Mouse (Mus musculus): ENCODE results near the gene Nek5. TPM values are rescaled to one million over a fixed set of nuclear protein-coding genes. Genes with fewer than 3 reads are reported as not detected.

The Nek5 gene
- polyA plus RNA-seq (2014; fragmentation: Illumina TruSeq; extraction: RNeasy Lipid Tissue Mini Kit (QIAGEN cat#74804); ENCODE audit: low read depth, low replicate concordance): 4.3 TPM

GRCm38 (mm10) chr8:22124220-22125152 lies at the start of gene Nek5:
Gene Nek5 (minus strand): TSS chr8:22125053.

GRCm38 (mm10) chr8:22166080-22166603 lies 41.3 kb upstream of the Nek5 start, which contains the start of gene Nek3:
Gene Nek3 (minus strand): TSS chr8:22166435.

GRCm38 (mm10) chr8:22060446-22060889 lies 64.4 kb downstream of the Nek5 start, which contains the start of gene Alg11:
Gene Alg11 (plus strand): TSS chr8:22060721.

GRCm38 (mm10) chr8:22059821-22060445 lies 64.9 kb downstream of the Nek5 start, which contains the start of gene Atp7b:
Gene Atp7b (minus strand): TSS chr8:22060305.

Other genes with a start within 250 kb of the Nek5 start
- not detected for gene Defb9, start 239.6 kb downstream of the Nek5 start, polyA plus RNA-seq (2014; fragmentation: Illumina TruSeq; extraction: RNeasy Lipid Tissue Mini Kit (QIAGEN cat#74804); ENCODE audit: low read depth, low replicate concordance)
- 9.1 TPM for gene Defb11, start 218.6 kb downstream of the Nek5 start, polyA plus RNA-seq (2014; fragmentation: Illumina TruSeq; extraction: RNeasy Lipid Tissue Mini Kit (QIAGEN cat#74804); ENCODE audit: low read depth, low replicate concordance)
- gene Defb15, start 192.3 kb downstream of the Nek5 start, polyA plus RNA-seq (2014; fragmentation: Illumina TruSeq; extraction: RNeasy Lipid Tissue Mini Kit (QIAGEN cat#74804); ENCODE audit: low read depth, low replicate concordance): not detected
- not detected for gene Defb35, start 186.7 kb downstream of the Nek5 start, polyA plus RNA-seq (2014; fragmentation: Illumina TruSeq; extraction: RNeasy Lipid Tissue Mini Kit (QIAGEN cat#74804); ENCODE audit: low read depth, low replicate concordance)
- gene Defb13, start 178.3 kb downstream of the Nek5 start, polyA plus RNA-seq (2014; fragmentation: Illumina TruSeq; extraction: RNeasy Lipid Tissue Mini Kit (QIAGEN cat#74804); ENCODE audit: low read depth, low replicate concordance): not detected
- gene Fam90a1a, start 166.3 kb downstream of the Nek5 start, polyA plus RNA-seq (2014; fragmentation: Illumina TruSeq; extraction: RNeasy Lipid Tissue Mini Kit (QIAGEN cat#74804); ENCODE audit: low read depth, low replicate concordance): not detected
- gene Ccdc70, start 155.3 kb downstream of the Nek5 start, polyA plus RNA-seq (2014; fragmentation: Illumina TruSeq; extraction: RNeasy Lipid Tissue Mini Kit (QIAGEN cat#74804); ENCODE audit: low read depth, low replicate concordance): not detected
- gene Atp7b, start 64.7 kb downstream of the Nek5 start, polyA plus RNA-seq (2014; fragmentation: Illumina TruSeq; extraction: RNeasy Lipid Tissue Mini Kit (QIAGEN cat#74804); ENCODE audit: low read depth, low replicate concordance): 0.36 TPM
- 26.7 TPM for gene Alg11, start 64.3 kb downstream of the Nek5 start, polyA plus RNA-seq (2014; fragmentation: Illumina TruSeq; extraction: RNeasy Lipid Tissue Mini Kit (QIAGEN cat#74804); ENCODE audit: low read depth, low replicate concordance)
- 2.2 TPM for gene Nek3, start 41.4 kb upstream of the Nek5 start, polyA plus RNA-seq (2014; fragmentation: Illumina TruSeq; extraction: RNeasy Lipid Tissue Mini Kit (QIAGEN cat#74804); ENCODE audit: low read depth, low replicate concordance)
- gene Ckap2, start 60.8 kb upstream of the Nek5 start, polyA plus RNA-seq (2014; fragmentation: Illumina TruSeq; extraction: RNeasy Lipid Tissue Mini Kit (QIAGEN cat#74804); ENCODE audit: low read depth, low replicate concordance): 0.65 TPM
- gene Vps36, start 67.8 kb upstream of the Nek5 start, polyA plus RNA-seq (2014; fragmentation: Illumina TruSeq; extraction: RNeasy Lipid Tissue Mini Kit (QIAGEN cat#74804); ENCODE audit: low read depth, low replicate concordance): 46.7 TPM
- 0.57 TPM for gene Thsd1, start 102.3 kb upstream of the Nek5 start, polyA plus RNA-seq (2014; fragmentation: Illumina TruSeq; extraction: RNeasy Lipid Tissue Mini Kit (QIAGEN cat#74804); ENCODE audit: low read depth, low replicate concordance)
- not detected for gene Tpte, start 158.4 kb upstream of the Nek5 start, polyA plus RNA-seq (2014; fragmentation: Illumina TruSeq; extraction: RNeasy Lipid Tissue Mini Kit (QIAGEN cat#74804); ENCODE audit: low read depth, low replicate concordance)

Measured in kidney, adult 10 weeks (tissue).